Mouse (Mus musculus): Measurements from ENCODE around the gene Tmem230. TPM values are rescaled to one million over a fixed set of nuclear protein-coding genes. Genes with fewer than 3 reads are reported as not detected.

Tmem230 gene
- polyA plus RNA-seq, 1 experiment from 2014 or later: 46.5 TPM

- Histone ChIP-seq H3K9ac (ENCODE audit: low read length) (peak overlapping the region; percentile 17; the same call in 1 of the 2 replicates), H3K4me1 (ENCODE audit: control insufficient read depth, insufficient read depth, low read length) (peaks cover 46% of the 10 kb centered on the region), H3K4me3 (ENCODE audit: low read length) (no peak overlapping the region), H3K9me3 (replicated peaks; ENCODE audit: control insufficient read depth, low read length) (no peaks in the 10 kb centered on the region), H3K27me3 (ENCODE audit: control insufficient read depth, insufficient read depth, low read length) (no peaks in the 10 kb centered on the region), H3K4me2 (ENCODE audit: low read depth, low read length) (peak overlapping the region; percentile 16; the same call in 1 of the 2 replicates), H3K27ac (ENCODE audit: low read length) (peak overlapping the region; percentile 87), H3K36me3 (ENCODE audit: control insufficient read depth, insufficient read depth) (peaks cover 3% of the 10 kb centered on the region; the same call in 1 of the 2 replicates)
- WGBS: 60% methylated on average over 12 of the region's 12 CpGs
- peak; percentile 62 for ATAC-seq (replicated peaks; ENCODE audit: extremely low read depth, insufficient read depth, low FRiP score)
Observed at GRCm38 (mm10) chr2:132284492-132285139, 37.0 kb upstream of the Tmem230 start.

DNA sequence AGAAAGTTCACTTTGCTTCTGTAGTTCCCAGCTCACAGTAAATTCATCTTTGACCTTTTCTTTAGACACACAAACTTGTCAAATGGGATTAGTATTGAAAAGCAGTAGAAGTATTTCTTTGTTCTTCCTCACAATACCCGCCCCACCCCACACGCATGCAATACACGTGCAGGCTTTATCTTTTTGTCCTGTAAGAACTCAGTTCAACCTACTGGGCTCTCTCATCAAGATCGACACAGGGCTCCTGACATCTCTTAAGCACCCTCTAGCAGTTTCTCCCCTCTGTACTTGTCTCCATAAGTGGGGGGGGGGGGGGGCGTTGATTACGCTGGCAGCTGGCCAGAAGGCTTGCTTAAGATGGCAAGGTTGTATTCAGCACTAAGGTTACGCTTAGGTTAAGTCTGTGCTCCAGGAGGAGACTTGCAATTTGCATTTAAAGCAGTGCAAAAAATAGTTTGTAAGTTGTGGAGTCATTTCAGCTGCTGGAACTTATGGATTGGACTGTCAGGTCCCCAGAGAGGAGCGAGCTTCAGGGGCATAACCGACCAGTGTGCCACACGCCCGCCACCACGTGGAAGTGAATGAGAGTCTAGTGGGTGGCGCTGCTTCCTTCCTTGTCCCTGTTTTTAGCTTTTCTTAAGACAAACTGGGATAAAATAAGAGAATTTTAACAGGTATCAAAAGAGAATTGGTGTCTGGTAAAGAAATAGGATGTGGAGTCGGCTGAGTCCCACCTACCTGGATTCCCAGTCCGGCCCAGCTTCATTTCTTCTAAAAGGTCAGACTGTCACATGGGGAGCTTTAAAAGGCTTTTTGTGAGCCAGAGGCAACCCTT, 35.8 kb upstream of the Tmem230 start:
- Histone ChIP-seq H3K4me2 (ENCODE audit: low read depth, low read length) (peak overlapping the region; percentile 45), H3K4me3 (ENCODE audit: low read length) (no peak overlapping the region), H3K27ac (ENCODE audit: low read length) (peak overlapping the region; percentile 87), H3K9ac (ENCODE audit: low read length) (peak overlapping the region; percentile 56), H3K36me3 (ENCODE audit: control insufficient read depth, insufficient read depth) (peaks cover 3% of the 10 kb centered on the region; the same call in 1 of the 2 replicates), H3K4me1 (ENCODE audit: control insufficient read depth, insufficient read depth, low read length) (peaks cover 52% of the 10 kb centered on the region), H3K27me3 (ENCODE audit: control insufficient read depth, insufficient read depth, low read length) (no peaks in the 10 kb centered on the region), H3K9me3 (replicated peaks; ENCODE audit: control insufficient read depth, low read length) (no peaks in the 10 kb centered on the region)
- 36% methylated on average over 15 of the region's 15 CpGs for WGBS
- ATAC-seq (replicated peaks; ENCODE audit: extremely low read depth, insufficient read depth, low FRiP score): peak; percentile 34; the same call in 1 of the 2 replicates

DNA sequence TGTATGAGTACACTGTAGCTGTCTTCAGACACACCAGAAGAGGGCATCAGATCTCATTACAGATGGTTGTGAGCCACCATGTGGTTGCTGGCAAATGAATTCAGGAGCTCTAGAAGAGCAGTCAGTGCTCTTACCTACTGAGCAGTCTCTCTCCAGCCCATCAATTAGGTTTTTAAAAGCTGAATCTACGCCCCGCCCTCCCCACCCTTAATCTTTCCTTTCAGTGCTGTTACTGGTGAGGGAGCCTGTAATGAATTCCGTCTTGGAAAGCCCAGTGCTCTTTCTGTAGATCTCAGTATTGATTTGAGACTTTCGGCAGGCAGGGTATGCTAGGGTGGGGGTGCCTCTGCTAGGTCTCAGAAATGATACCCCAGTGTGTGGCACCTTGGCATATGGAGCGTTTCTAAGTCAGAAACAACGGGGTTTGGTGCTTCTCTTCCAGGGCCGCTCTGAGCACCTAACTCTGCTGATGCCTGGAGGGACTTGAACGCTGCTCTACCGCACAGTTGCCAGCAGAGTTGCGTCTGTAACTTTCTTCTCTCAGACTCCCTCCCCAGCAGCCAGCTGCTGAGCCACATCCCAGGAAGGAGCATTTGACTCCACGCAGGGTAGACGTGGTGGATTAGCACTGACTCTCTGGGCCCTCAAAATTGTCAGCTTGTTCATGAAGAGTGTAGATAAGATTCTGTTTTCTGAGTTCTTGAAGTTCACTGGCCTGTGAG, 35.0 kb upstream of the Tmem230 start:
- Histone ChIP-seq H3K9me3 (replicated peaks; ENCODE audit: control insufficient read depth, low read length) (no peaks in the 10 kb centered on the region), H3K4me1 (ENCODE audit: control insufficient read depth, insufficient read depth, low read length) (peaks cover 56% of the 10 kb centered on the region), H3K36me3 (ENCODE audit: control insufficient read depth, insufficient read depth) (peaks cover 7% of the 10 kb centered on the region), H3K9ac (ENCODE audit: low read length) (peak overlapping the region; percentile 56), H3K4me2 (ENCODE audit: low read depth, low read length) (peak overlapping the region; percentile 45), H3K27me3 (ENCODE audit: control insufficient read depth, insufficient read depth, low read length) (no peaks in the 10 kb centered on the region), H3K27ac (ENCODE audit: low read length) (peak overlapping the region; percentile 87), H3K4me3 (ENCODE audit: low read length) (no peak overlapping the region)
- WGBS: 30% methylated on average over 12 of the region's 12 CpGs
- 0 out of 2 replicates have a peak, but pooled peaks have one; percentile 19 for ATAC-seq (replicated peaks; ENCODE audit: extremely low read depth, insufficient read depth, low FRiP score)

DNA sequence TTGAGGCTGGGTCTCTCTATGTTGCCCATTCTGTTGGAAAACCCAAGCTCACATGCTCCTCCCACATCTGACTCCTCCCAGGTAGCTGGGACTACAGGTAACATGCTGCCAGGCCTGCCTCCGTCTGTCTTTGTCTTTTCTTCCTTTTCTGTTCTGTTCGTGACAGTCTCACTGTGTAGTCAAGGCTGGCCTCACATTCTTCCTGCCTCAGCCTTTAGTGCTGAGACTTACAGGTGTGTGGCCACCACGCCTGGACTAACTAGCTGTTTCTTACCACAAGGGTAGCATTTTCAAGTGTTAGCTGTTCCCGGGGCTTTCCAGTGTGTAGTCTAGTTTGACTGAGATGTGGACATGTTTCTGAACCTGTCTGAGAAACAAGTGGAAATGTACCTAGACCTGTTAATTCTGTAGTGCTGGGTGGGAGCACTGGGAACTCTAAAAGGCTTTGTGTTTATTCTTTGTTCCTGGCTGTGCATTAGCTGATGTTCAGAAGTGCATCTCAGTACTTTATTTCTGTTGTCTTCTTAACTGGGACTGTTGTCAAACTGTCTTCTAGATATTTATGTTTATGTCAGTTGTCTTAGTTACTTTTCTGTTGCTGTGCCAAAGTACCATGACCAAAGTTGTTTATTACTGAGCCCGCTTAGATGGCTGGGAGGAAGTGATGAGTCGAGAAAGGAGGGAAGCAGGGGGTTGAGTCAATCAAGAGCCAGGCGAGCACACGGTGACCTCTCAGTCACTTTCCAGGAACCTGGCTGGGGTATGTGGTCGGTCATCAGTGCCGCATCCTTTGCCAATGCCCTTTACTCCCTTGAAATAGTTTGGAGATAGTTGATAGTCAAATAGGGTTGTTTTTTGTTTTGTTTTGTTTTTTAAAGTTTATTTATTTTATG, 34.2 kb upstream of the Tmem230 start:
- peak overlapping the region; percentile 56; the same call in 1 of the 2 replicates for H3K9ac ChIP-seq (ENCODE audit: low read length)
- peak overlapping the region; percentile 45; the same call in 1 of the 2 replicates for H3K4me2 ChIP-seq (ENCODE audit: low read depth, low read length)
- no peaks in the 10 kb centered on the region for H3K27me3 ChIP-seq (ENCODE audit: control insufficient read depth, insufficient read depth, low read length)
- 44% methylated on average over 10 of the region's 10 CpGs for WGBS
- peaks cover 53% of the 10 kb centered on the region for H3K4me1 ChIP-seq (ENCODE audit: control insufficient read depth, insufficient read depth, low read length)
- no peak overlapping the region for H3K4me3 ChIP-seq (ENCODE audit: low read length)
- no peaks in the 10 kb centered on the region for H3K9me3 ChIP-seq (replicated peaks; ENCODE audit: control insufficient read depth, low read length)
- peaks cover 7% of the 10 kb centered on the region for H3K36me3 ChIP-seq (ENCODE audit: control insufficient read depth, insufficient read depth)
- H3K27ac ChIP-seq (ENCODE audit: low read length): peak overlapping the region; percentile 87
- ATAC-seq (replicated peaks; ENCODE audit: extremely low read depth, insufficient read depth, low FRiP score): no peak

GRCm38 (mm10) chr2:132280518-132281120, 33.0 kb upstream of the Tmem230 start:
- no peak overlapping the region for H3K4me3 ChIP-seq (ENCODE audit: low read length)
- no peak for ATAC-seq (replicated peaks; ENCODE audit: extremely low read depth, insufficient read depth, low FRiP score)
- peaks cover 7% of the 10 kb centered on the region for H3K36me3 ChIP-seq (ENCODE audit: control insufficient read depth, insufficient read depth)
- no peak overlapping the region for H3K4me2 ChIP-seq (ENCODE audit: low read depth, low read length)
- no peaks in the 10 kb centered on the region for H3K27me3 ChIP-seq (ENCODE audit: control insufficient read depth, insufficient read depth, low read length)
- H3K27ac ChIP-seq (ENCODE audit: low read length): no peak overlapping the region
- H3K4me1 ChIP-seq (ENCODE audit: control insufficient read depth, insufficient read depth, low read length): peaks cover 47% of the 10 kb centered on the region
- no peaks in the 10 kb centered on the region for H3K9me3 ChIP-seq (replicated peaks; ENCODE audit: control insufficient read depth, low read length)
- H3K9ac ChIP-seq (ENCODE audit: low read length): no peak overlapping the region
- 90% methylated on average over 10 of the region's 10 CpGs for WGBS

- Histone ChIP-seq H3K27ac (ENCODE audit: low read length) (no peak overlapping the region), H3K9me3 (replicated peaks; ENCODE audit: control insufficient read depth, low read length) (no peaks in the 10 kb centered on the region), H3K27me3 (ENCODE audit: control insufficient read depth, insufficient read depth, low read length) (no peaks in the 10 kb centered on the region), H3K4me3 (ENCODE audit: low read length) (no peak overlapping the region), H3K36me3 (ENCODE audit: control insufficient read depth, insufficient read depth) (peaks cover 7% of the 10 kb centered on the region), H3K4me2 (ENCODE audit: low read depth, low read length) (no peak overlapping the region), H3K4me1 (ENCODE audit: control insufficient read depth, insufficient read depth, low read length) (peaks cover 44% of the 10 kb centered on the region), H3K9ac (ENCODE audit: low read length) (no peak overlapping the region)
- ATAC-seq (replicated peaks; ENCODE audit: extremely low read depth, insufficient read depth, low FRiP score): no peak
- WGBS: 80% methylated on average over 4 of the region's 4 CpGs
Observed at GRCm38 (mm10) chr2:132279978-132280377, 32.4 kb upstream of the Tmem230 start.

GRCm38 (mm10) chr2:132279336-132279882, 31.8 kb upstream of the Tmem230 start:
- Histone ChIP-seq H3K4me2 (ENCODE audit: low read depth, low read length) (no peak overlapping the region), H3K27me3 (ENCODE audit: control insufficient read depth, insufficient read depth, low read length) (no peaks in the 10 kb centered on the region), H3K27ac (ENCODE audit: low read length) (no peak overlapping the region), H3K4me1 (ENCODE audit: control insufficient read depth, insufficient read depth, low read length) (peaks cover 43% of the 10 kb centered on the region), H3K9ac (ENCODE audit: low read length) (no peak overlapping the region), H3K9me3 (replicated peaks; ENCODE audit: control insufficient read depth, low read length) (no peaks in the 10 kb centered on the region), H3K4me3 (ENCODE audit: low read length) (no peak overlapping the region), H3K36me3 (ENCODE audit: control insufficient read depth, insufficient read depth) (peaks cover 7% of the 10 kb centered on the region)
- WGBS: 65% methylated on average over 3 of the region's 3 CpGs
- no peak for ATAC-seq (replicated peaks; ENCODE audit: extremely low read depth, insufficient read depth, low FRiP score)

All from heart, embryonic 16.5 days (tissue).